Mouse (Mus musculus) embryo, embryonic 10 days (tissue): ENCODE results near the gene Oma1.
A peak's percentile ranks its signal among the peaks of the same experiment; 100 is the strongest.

Experiments used
- DNase-seq: peaks from one replicate; pipeline ENCODE4 v3.0.0-alpha.2; 2015; ENCODE audit warnings: low spot score

Oma1 gene

GRCm38 (mm10) chr4:103313587-103314525 lies at the start of gene Oma1:
TSS of gene Oma1 (plus strand) at chr4:103313812.
- DNase-seq = peak; percentile 96

GRCm38 (mm10) chr4:103263812-103264396 lies 49.7 kb upstream of the Oma1 start:
- DNase-seq = peak; percentile 51

- no peak for DNase-seq
These were observed 48.4 kb upstream of the Oma1 start for GRCm38 (mm10) chr4:103265166-103265565.

- DNase-seq = no peak
These were observed 44.3 kb upstream of the Oma1 start for GRCm38 (mm10) chr4:103269336-103269735.

GRCm38 (mm10) chr4:103273021-103273420 lies 40.6 kb upstream of the Oma1 start:
- DNase-seq = no peak

GRCm38 (mm10) chr4:103288342-103288741 lies 25.3 kb upstream of the Oma1 start:
- DNase-seq = no peak

- no peak for DNase-seq
These were observed 22.8 kb upstream of the Oma1 start, which contains the start of gene 4921539E11Rik for GRCm38 (mm10) chr4:103290763-103291162. TSS of gene 4921539E11Rik (minus strand) at chr4:103290863.

GRCm38 (mm10) chr4:103299342-103299741 lies 14.3 kb upstream of the Oma1 start:
- no peak for DNase-seq

- DNase-seq = no peak
These were observed 9.8 kb upstream of the Oma1 start for GRCm38 (mm10) chr4:103303851-103304250.

GRCm38 (mm10) chr4:103314526-103314910 lies 906 bp downstream of the Oma1 start:
- DNase-seq = peak; percentile 8

- DNase-seq = no peak
These were observed 2.2 kb downstream of the Oma1 start for GRCm38 (mm10) chr4:103315861-103316260.

GRCm38 (mm10) chr4:103321461-103321860 lies 7.8 kb downstream of the Oma1 start:
- no peak for DNase-seq

GRCm38 (mm10) chr4:103324688-103325451 lies 11.3 kb downstream of the Oma1 start:
- DNase-seq = peak; percentile 60

- no peak for DNase-seq
These were observed 13.4 kb downstream of the Oma1 start for GRCm38 (mm10) chr4:103326994-103327393.

GRCm38 (mm10) chr4:103329348-103329747 lies 15.7 kb downstream of the Oma1 start:
- DNase-seq = no peak

GRCm38 (mm10) chr4:103335134-103335533 lies 21.5 kb downstream of the Oma1 start:
- no peak for DNase-seq

GRCm38 (mm10) chr4:103340726-103341125 lies 27.1 kb downstream of the Oma1 start:
- no peak for DNase-seq

GRCm38 (mm10) chr4:103341620-103342019 lies 28.0 kb downstream of the Oma1 start:
- no peak for DNase-seq

GRCm38 (mm10) chr4:103346058-103346457 lies 32.4 kb downstream of the Oma1 start:
- peak; percentile 75 for DNase-seq

- no peak for DNase-seq
These were observed 33.2 kb downstream of the Oma1 start for GRCm38 (mm10) chr4:103346849-103347248.

- no peak for DNase-seq
These were observed 35.6 kb downstream of the Oma1 start for GRCm38 (mm10) chr4:103349219-103349618.

GRCm38 (mm10) chr4:103352926-103353325 lies 39.3 kb downstream of the Oma1 start:
- DNase-seq = no peak
